Mouse (Mus musculus): ENCODE results near the gene Xlr. TPM values are rescaled to one million over a fixed set of nuclear protein-coding genes. Genes with fewer than 3 reads are reported as not detected.

The Xlr gene
- 0.26 and 1.1 TPM in 2 replicates for polyA plus RNA-seq (2012; ENCODE audit: low replicate concordance)

GRCm38 (mm10) chrX:53797519-53797918, at the start of gene Xlr:
Xlr (minus strand) TSS chrX:53797706.

GRCm38 (mm10) chrX:53776276-53776675, 21.2 kb downstream of the Xlr start, which contains the start of gene Zfp36l3:
Zfp36l3 (minus strand) TSS chrX:53776394.

GRCm38 (mm10) chrX:53757736-53758135, 39.8 kb downstream of the Xlr start, which contains the start of gene 1700013H16Rik:
1700013H16Rik (minus strand) TSS chrX:53757831.

Other genes starting within 250 kb of the Xlr start
- gene Rtl8c, start 189.7 kb downstream of the Xlr start, polyA plus RNA-seq (2012; ENCODE audit: low replicate concordance), result 3.5 and 3.9 TPM in 2 replicates
- gene Gm14597, start 188.7 kb downstream of the Xlr start, polyA plus RNA-seq (2012; ENCODE audit: low replicate concordance), result not detected in 2 replicates
- gene Rtl8a, start 154.0 kb downstream of the Xlr start, polyA plus RNA-seq (2012; ENCODE audit: low replicate concordance), result 7.2 and 29.0 TPM in 2 replicates
- gene Rtl8b, start 127.3 kb downstream of the Xlr start, polyA plus RNA-seq (2012; ENCODE audit: low replicate concordance), result 36.0 and 64.2 TPM in 2 replicates
- gene 4930502E18Rik, start 72.9 kb downstream of the Xlr start, polyA plus RNA-seq (2012; ENCODE audit: low replicate concordance), result not detected in 2 replicates
- gene 1700013H16Rik, start 39.9 kb downstream of the Xlr start, polyA plus RNA-seq (2012; ENCODE audit: low replicate concordance), result not detected in 2 replicates
- gene Zfp36l3, start 21.3 kb downstream of the Xlr start, polyA plus RNA-seq (2012; ENCODE audit: low replicate concordance), result 0.16 TPM in 1 of 2 replicates, not detected in the other